Mouse (Mus musculus): ENCODE measurements around the gene Spatc1l.

DNA sequence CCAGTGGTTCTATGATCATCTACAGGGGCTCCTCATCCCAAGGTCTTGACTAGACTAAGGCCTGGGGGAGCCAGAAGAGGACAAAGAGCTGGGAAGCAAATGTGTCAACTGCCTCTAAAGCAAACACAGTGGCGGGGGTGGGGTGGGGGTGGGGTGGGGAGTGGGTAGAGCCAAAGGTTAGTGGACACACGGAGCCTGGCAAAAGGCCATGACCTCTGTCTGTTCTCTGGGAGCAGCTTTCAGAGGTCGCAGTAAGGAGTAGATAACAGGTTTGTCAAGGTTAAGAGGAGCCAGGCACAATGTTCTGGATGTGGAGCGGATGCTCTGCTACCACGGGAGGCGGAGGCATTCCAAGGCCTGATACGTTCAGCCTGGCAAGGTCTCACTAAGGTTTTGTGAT is 14.8 kb downstream of the Spatc1l start:
- TF ChIP-seq CTCF (IDR thresholded peaks at IDR 0.05; ENCODE audit: low read depth, low read length) (no peak), POLR2A (IDR thresholded peaks at IDR 0.05; ENCODE audit: extremely low read depth, insufficient read depth, low read length) (no peak)

Measured in liver, adult 2 months (tissue).